Mouse (Mus musculus) embryonic facial prominence, embryonic 15.5 days (tissue): ENCODE results near the gene Adipoq. TPM values are rescaled to one million over a fixed set of nuclear protein-coding genes. Genes with fewer than 3 reads are reported as not detected.
"Not testable (repeated sequence)": the region's sequence is repeated elsewhere in the genome, so short reads cannot be mapped to it uniquely, and the experiment has no call there.

Experiments used
- ATAC-seq: fragments of 200-750 bp; cut with Nextera tagmentation; 2 replicates; pipeline ENCODE4 v1.8.0; 2017; ENCODE audit warnings: low read depth, moderate TSS enrichment; ENCODE audit not compliant: insufficient number of reproducible peaks, low FRiP score, low TSS enrichment
- H3K27ac ChIP-seq: fragments of 300-500 bp; sonication (generic); replicated peaks from 2 replicates; pipeline ENCODE4 v1.5.1; 2015; ENCODE audit warnings: mild to moderate bottlenecking, inconsistent platforms
- H3K27me3 ChIP-seq: fragments of 300-500 bp; sonication (generic); 2 replicates; pipeline ENCODE4 v1.6.1; 2015; ENCODE audit warnings: inconsistent platforms
- H3K36me3 ChIP-seq: fragments of 300-500 bp; sonication (generic); 2 replicates; pipeline ENCODE4 v1.6.1; 2015; ENCODE audit warnings: mild to moderate bottlenecking, inconsistent platforms
- H3K4me1 ChIP-seq: fragments of 300-500 bp; sonication (generic); 2 replicates; pipeline ENCODE4 v1.6.1; 2015; ENCODE audit warnings: inconsistent platforms
- H3K4me2 ChIP-seq: fragments of 300-500 bp; sonication (generic); replicated peaks from 2 replicates; pipeline ENCODE4 v1.6.1; 2015; ENCODE audit warnings: mild to moderate bottlenecking, inconsistent platforms
- H3K4me3 ChIP-seq: fragments of 300-500 bp; sonication (generic); replicated peaks from 2 replicates; pipeline ENCODE4 v1.5.1; 2015; ENCODE audit warnings: mild to moderate bottlenecking, inconsistent platforms
- H3K9ac ChIP-seq: fragments of 300-500 bp; sonication (generic); 2 replicates; pipeline ENCODE4 v1.6.1; 2015; ENCODE audit warnings: inconsistent platforms
- H3K9me3 ChIP-seq: fragments of 300-500 bp; sonication (generic); replicated peaks from 2 replicates; pipeline ENCODE4 v1.6.1; 2016; ENCODE audit warnings: inconsistent platforms
- WGBS: fragments of 180-500 bp; shearing (Covaris S2); methylation state at CpG from one replicate; pipeline ENCODE4 v1.1.7; 2015; 5-methylcytosine and 5-hydroxymethylcytosine counted together
- polyA plus RNA-seq: library from polyadenylated mRNA; unstranded; fragments of >200 nt; fragmentation: Nextera tagmentation; extraction: Ambion mirVana; gene quantifications from 2 replicates; pipeline ENCODE4 v1.2.1, GENCODE M21; 2015

Adipoq gene
- polyA plus RNA-seq, 1 experiment from 2014 or later = 0.25 TPM

DNA sequence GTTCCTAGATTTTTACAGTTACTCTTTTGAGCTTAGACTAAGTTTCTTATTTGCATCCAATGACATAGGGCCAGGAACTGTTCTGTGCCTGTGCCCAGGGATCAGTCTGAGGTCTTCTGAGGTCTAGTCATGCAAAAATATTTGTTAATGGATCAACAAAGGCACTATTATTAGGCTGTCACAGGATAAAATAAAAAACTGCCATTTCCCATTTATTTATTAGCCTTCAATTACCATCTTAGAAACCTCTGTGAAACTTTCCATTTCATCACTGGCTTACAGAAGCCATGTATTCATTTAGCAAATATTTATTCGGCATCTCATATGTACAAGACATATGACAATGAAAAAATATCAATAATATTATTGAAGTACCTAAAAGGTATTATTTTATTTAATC, 20.3 kb downstream of the Adipoq start:
- Histone ChIP-seq H3K27me3 (no peaks in the 10 kb centered on the region), H3K36me3 (no peaks in the 10 kb centered on the region), H3K4me1 (no peaks in the 10 kb centered on the region), H3K4me2 (no peak overlapping the region), H3K27ac (no peak overlapping the region), H3K9me3 (no peaks in the 10 kb centered on the region), H3K4me3 (no peak overlapping the region), H3K9ac (no peak overlapping the region)
- 87% methylated on average over 1 of the region's 1 CpGs for WGBS
- ATAC-seq = no peak

- no peak overlapping the region for H3K27ac ChIP-seq
- H3K36me3 ChIP-seq = no peaks in the 10 kb centered on the region
- H3K9ac ChIP-seq = no peak overlapping the region
- H3K4me2 ChIP-seq = no peak overlapping the region
- 53% methylated on average over 5 of the region's 5 CpGs for WGBS
- H3K9me3 ChIP-seq = no peaks in the 10 kb centered on the region
- no peak for ATAC-seq
- H3K4me3 ChIP-seq = no peak overlapping the region
- H3K27me3 ChIP-seq = no peaks in the 10 kb centered on the region
- H3K4me1 ChIP-seq = no peaks in the 10 kb centered on the region
These were observed 20.7 kb downstream of the Adipoq start for GRCm38 (mm10) chr16:23167079-23167478.

DNA sequence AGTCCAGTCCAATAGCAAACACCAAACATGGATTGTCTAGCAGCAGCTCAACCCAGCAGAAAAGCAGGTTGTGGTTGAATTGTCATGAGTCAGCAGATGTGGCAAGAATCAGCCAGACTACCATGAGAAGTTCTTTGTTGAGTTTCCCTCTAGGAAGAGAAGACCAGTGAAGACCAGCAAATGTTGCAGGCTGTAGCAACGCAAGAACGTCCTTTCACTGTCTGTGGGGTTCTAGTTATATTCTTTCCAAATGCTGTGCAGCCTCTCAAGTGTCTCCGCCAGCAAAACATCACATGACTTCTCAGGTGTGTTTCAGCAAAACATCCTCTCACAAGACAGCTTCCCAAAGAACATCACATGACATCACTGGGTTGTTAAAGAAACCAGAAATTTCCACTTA, 24.5 kb downstream of the Adipoq start:
- no peak overlapping the region for H3K4me2 ChIP-seq
- 85% methylated on average over 3 of the region's 3 CpGs for WGBS
- H3K9ac ChIP-seq = no peak overlapping the region
- H3K27me3 ChIP-seq = no peaks in the 10 kb centered on the region
- H3K36me3 ChIP-seq = no peaks in the 10 kb centered on the region
- no peaks in the 10 kb centered on the region for H3K4me1 ChIP-seq
- no peak overlapping the region for H3K4me3 ChIP-seq
- H3K9me3 ChIP-seq = no peaks in the 10 kb centered on the region
- ATAC-seq = no peak
- no peak overlapping the region for H3K27ac ChIP-seq

GRCm38 (mm10) chr16:23173904-23174303, 27.6 kb downstream of the Adipoq start:
- no peak overlapping the region for H3K27ac ChIP-seq
- H3K4me1 ChIP-seq = no peaks in the 10 kb centered on the region
- no peak overlapping the region for H3K4me3 ChIP-seq
- H3K36me3 ChIP-seq = no peaks in the 10 kb centered on the region
- no peaks in the 10 kb centered on the region for H3K27me3 ChIP-seq
- ATAC-seq = no peak
- no peaks in the 10 kb centered on the region for H3K9me3 ChIP-seq
- no peak overlapping the region for H3K4me2 ChIP-seq
- no peak overlapping the region for H3K9ac ChIP-seq
- 92% methylated on average over 5 of the region's 5 CpGs for WGBS

GRCm38 (mm10) chr16:23174855-23175254, 28.5 kb downstream of the Adipoq start:
- no peaks in the 10 kb centered on the region for H3K27me3 ChIP-seq
- no peaks in the 10 kb centered on the region for H3K36me3 ChIP-seq
- no peak overlapping the region for H3K27ac ChIP-seq
- 80% methylated on average over 5 of the region's 5 CpGs for WGBS
- H3K4me1 ChIP-seq = no peaks in the 10 kb centered on the region
- no peak for ATAC-seq
- H3K4me3 ChIP-seq = no peak overlapping the region
- H3K4me2 ChIP-seq = no peak overlapping the region
- no peak overlapping the region for H3K9ac ChIP-seq
- H3K9me3 ChIP-seq = no peaks in the 10 kb centered on the region

- no peak for ATAC-seq
- no peak overlapping the region for H3K4me3 ChIP-seq
- H3K4me2 ChIP-seq = no peak overlapping the region
- no peak overlapping the region for H3K9ac ChIP-seq
- H3K9me3 ChIP-seq = no peaks in the 10 kb centered on the region
- no peak overlapping the region for H3K27ac ChIP-seq
- WGBS = 38% methylated on average over 3 of the region's 3 CpGs
- H3K27me3 ChIP-seq = no peaks in the 10 kb centered on the region
- no peaks in the 10 kb centered on the region for H3K4me1 ChIP-seq
- no peaks in the 10 kb centered on the region for H3K36me3 ChIP-seq
These were observed 29.6 kb downstream of the Adipoq start for GRCm38 (mm10) chr16:23175956-23176355.

- no peak overlapping the region for H3K4me2 ChIP-seq
- H3K4me3 ChIP-seq = no peak overlapping the region
- no peaks in the 10 kb centered on the region for H3K27me3 ChIP-seq
- H3K36me3 ChIP-seq = no peaks in the 10 kb centered on the region
- no peak overlapping the region for H3K9ac ChIP-seq
- ATAC-seq = no peak
- no peaks in the 10 kb centered on the region for H3K4me1 ChIP-seq
- no peak overlapping the region for H3K27ac ChIP-seq
- WGBS = 94% methylated on average over 2 of the region's 2 CpGs
- H3K9me3 ChIP-seq = no peaks in the 10 kb centered on the region
These were observed 31.5 kb downstream of the Adipoq start for GRCm38 (mm10) chr16:23177856-23178255.

- WGBS = 86% methylated on average over 5 of the region's 5 CpGs
- ATAC-seq = no peak
- no peaks in the 10 kb centered on the region for H3K4me1 ChIP-seq
- no peak overlapping the region for H3K9ac ChIP-seq
- no peak overlapping the region for H3K4me2 ChIP-seq
- H3K4me3 ChIP-seq = no peak overlapping the region
- H3K27ac ChIP-seq = no peak overlapping the region
- H3K36me3 ChIP-seq = no peaks in the 10 kb centered on the region
- H3K27me3 ChIP-seq = no peaks in the 10 kb centered on the region
- H3K9me3 ChIP-seq = no peaks in the 10 kb centered on the region
These were observed 32.5 kb downstream of the Adipoq start for GRCm38 (mm10) chr16:23178796-23179195.

DNA sequence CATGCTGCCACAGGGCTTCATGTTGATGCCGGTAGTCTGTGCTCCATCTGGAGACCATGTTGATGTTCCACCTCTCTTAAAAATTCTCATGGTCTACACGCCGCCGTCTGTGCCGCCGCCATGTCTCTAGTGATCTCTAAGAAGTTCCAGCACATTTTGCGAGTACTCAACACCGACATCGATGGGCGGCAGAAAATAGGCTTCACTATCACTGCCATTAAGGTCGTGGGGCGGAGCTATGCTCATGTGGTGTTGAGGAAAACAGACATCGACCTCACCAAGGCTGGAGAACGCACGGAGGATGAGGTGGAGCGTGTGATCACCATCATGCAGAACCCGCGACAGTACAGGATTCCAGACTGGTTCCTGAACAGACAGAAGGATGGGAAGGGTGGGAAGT, 33.1 kb downstream of the Adipoq start:
- H3K36me3 ChIP-seq, H3K9me3 ChIP-seq, ATAC-seq, H3K4me3 ChIP-seq, H3K4me2 ChIP-seq, H3K9ac ChIP-seq, H3K27ac ChIP-seq, H3K27me3 ChIP-seq, H3K4me1 ChIP-seq: not testable (repeated sequence)
- WGBS = 91% methylated on average over 18 of the region's 18 CpGs

- H3K4me1 ChIP-seq = no peaks in the 10 kb centered on the region
- no peak overlapping the region for H3K4me3 ChIP-seq
- no peaks in the 10 kb centered on the region for H3K9me3 ChIP-seq
- no peak for ATAC-seq
- no peak overlapping the region for H3K4me2 ChIP-seq
- no peak overlapping the region for H3K27ac ChIP-seq
- H3K9ac ChIP-seq = no peak overlapping the region
- 70% methylated on average over 4 of the region's 4 CpGs for WGBS
- no peaks in the 10 kb centered on the region for H3K36me3 ChIP-seq
- no peaks in the 10 kb centered on the region for H3K27me3 ChIP-seq
These were observed 34.7 kb downstream of the Adipoq start for GRCm38 (mm10) chr16:23181054-23181453.

DNA sequence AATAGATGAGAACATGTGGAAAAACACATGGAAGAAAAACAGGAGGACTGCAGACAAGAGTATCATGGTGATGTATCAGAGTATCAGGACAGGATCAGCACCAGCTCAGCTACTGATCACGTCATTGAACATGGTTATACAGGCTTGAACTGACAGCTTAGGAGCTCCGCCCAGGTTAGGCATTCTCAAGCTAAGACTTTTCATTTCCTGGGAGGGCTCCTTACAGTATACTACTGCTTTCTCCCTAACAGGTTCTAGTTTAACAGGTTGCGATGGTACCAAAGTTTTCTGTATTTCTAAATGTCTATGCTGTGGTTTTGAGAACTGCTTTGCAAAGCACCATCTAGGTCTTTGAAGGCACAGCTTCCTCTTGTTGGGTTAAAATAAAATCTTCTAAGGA, 35.2 kb downstream of the Adipoq start:
- 72% methylated on average over 3 of the region's 3 CpGs for WGBS
- no peak for ATAC-seq
- H3K9me3 ChIP-seq = no peaks in the 10 kb centered on the region
- H3K27me3 ChIP-seq = no peaks in the 10 kb centered on the region
- no peak overlapping the region for H3K9ac ChIP-seq
- H3K4me3 ChIP-seq = no peak overlapping the region
- H3K4me2 ChIP-seq = no peak overlapping the region
- no peaks in the 10 kb centered on the region for H3K36me3 ChIP-seq
- H3K27ac ChIP-seq = no peak overlapping the region
- no peaks in the 10 kb centered on the region for H3K4me1 ChIP-seq

DNA sequence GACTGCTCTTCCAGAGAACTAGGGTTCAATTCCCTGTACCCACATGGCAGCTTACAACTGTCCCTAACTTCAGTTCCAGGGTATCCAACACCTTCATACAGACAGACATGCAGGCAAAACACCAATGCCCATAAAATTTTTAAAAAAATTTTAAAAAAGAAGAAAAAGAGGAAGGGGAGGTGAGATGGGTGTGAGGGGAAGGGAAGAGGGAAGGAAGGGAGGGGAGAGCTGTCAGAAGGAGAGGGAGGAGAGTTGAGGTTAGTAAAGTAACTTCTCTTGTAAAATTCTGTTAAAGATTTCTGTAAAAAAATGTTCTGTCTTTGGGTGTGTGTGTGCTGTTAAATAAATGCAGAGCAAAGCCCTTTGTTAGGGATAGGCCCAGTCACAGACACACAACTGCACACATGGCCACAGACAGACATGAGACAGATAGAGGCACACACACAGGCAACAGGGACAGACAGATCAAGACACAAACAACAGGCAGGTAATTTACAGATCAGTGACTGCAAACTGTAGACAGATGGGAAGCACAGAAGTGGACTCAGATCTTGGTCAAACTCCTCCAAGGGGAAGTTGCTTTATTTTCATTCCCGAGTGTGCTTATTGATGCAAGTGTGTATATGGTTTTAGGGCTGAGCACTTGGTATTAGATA, 35.7 kb downstream of the Adipoq start:
- WGBS = 74% methylated on average over 1 of the region's 1 CpGs
- Histone ChIP-seq H3K4me2 (no peak overlapping the region), H3K36me3 (no peaks in the 10 kb centered on the region), H3K27ac (no peak overlapping the region), H3K4me1 (no peaks in the 10 kb centered on the region), H3K4me3 (no peak overlapping the region), H3K9me3 (no peaks in the 10 kb centered on the region), H3K9ac (no peak overlapping the region), H3K27me3 (no peaks in the 10 kb centered on the region)
- no peak for ATAC-seq
